Mouse (Mus musculus): ENCODE measurements around the gene 2300003K06Rik.
"Not testable (repeated sequence)": the region's sequence is repeated elsewhere in the genome, so short reads cannot be mapped to it uniquely, and the experiment has no call there.

2300003K06Rik gene

GRCm38 (mm10) chr11:99837966-99838365 lies at the start of gene 2300003K06Rik:
Gene 2300003K06Rik, minus strand, starts transcription at chr11:99838066.
- DNase-seq (ENCODE audit: low read depth): no peak

- not testable (repeated sequence) for DNase-seq (ENCODE audit: low read depth)
These were observed 41.0 kb upstream of the 2300003K06Rik start, which contains the start of gene Gm11567 for GRCm38 (mm10) chr11:99878887-99879286. Gene Gm11567, plus strand, starts transcription at chr11:99879187.

- DNase-seq (ENCODE audit: low read depth): not testable (repeated sequence)
These were observed 35.2 kb upstream of the 2300003K06Rik start, which contains the start of gene Krtap9-1 for GRCm38 (mm10) chr11:99873089-99873488. Gene Krtap9-1, plus strand, starts transcription at chr11:99873389.

- DNase-seq (ENCODE audit: low read depth): not testable (repeated sequence)
These were observed 26.3 kb upstream of the 2300003K06Rik start, which contains the start of gene Gm11559 for GRCm38 (mm10) chr11:99864176-99864575. Gene Gm11559, plus strand, starts transcription at chr11:99864476.

GRCm38 (mm10) chr11:99858761-99859160 lies 20.9 kb upstream of the 2300003K06Rik start:
- DNase-seq (ENCODE audit: low read depth): no peak

GRCm38 (mm10) chr11:99857617-99858016 lies 19.8 kb upstream of the 2300003K06Rik start, which contains the start of gene Gm11568:
Gene Gm11568, plus strand, starts transcription at chr11:99857917.
- DNase-seq (ENCODE audit: low read depth): no peak

- no peak for DNase-seq (ENCODE audit: low read depth)
These were observed 16.3 kb upstream of the 2300003K06Rik start for GRCm38 (mm10) chr11:99854121-99854520.

- DNase-seq (ENCODE audit: low read depth): no peak
These were observed 13.6 kb upstream of the 2300003K06Rik start, which contains the start of gene Krtap4-16 for GRCm38 (mm10) chr11:99851508-99851907. Gene Krtap4-16, minus strand, starts transcription at chr11:99851608.

- DNase-seq (ENCODE audit: low read depth): no peak
These were observed 8.9 kb upstream of the 2300003K06Rik start for GRCm38 (mm10) chr11:99846746-99847145.

GRCm38 (mm10) chr11:99842185-99842584 lies 4.3 kb upstream of the 2300003K06Rik start:
- no peak for DNase-seq (ENCODE audit: low read depth)

GRCm38 (mm10) chr11:99815566-99815965 lies 22.3 kb downstream of the 2300003K06Rik start, which contains the start of gene Gm11564:
Gene Gm11564, minus strand, starts transcription at chr11:99815666.
- not testable (repeated sequence) for DNase-seq (ENCODE audit: low read depth)

- DNase-seq (ENCODE audit: low read depth): not testable (repeated sequence)
These were observed 28.1 kb downstream of the 2300003K06Rik start, which contains the start of gene Krtap4-13 for GRCm38 (mm10) chr11:99809792-99810191. Gene Krtap4-13, minus strand, starts transcription at chr11:99809892.

- DNase-seq (ENCODE audit: low read depth): not testable (repeated sequence)
These were observed 33.5 kb downstream of the 2300003K06Rik start, which contains the start of gene Gm11554 for GRCm38 (mm10) chr11:99804346-99804745. Gene Gm11554, minus strand, starts transcription at chr11:99804446.

GRCm38 (mm10) chr11:99798832-99799231 lies 39.0 kb downstream of the 2300003K06Rik start, which contains the start of gene Gm11569:
Gene Gm11569, minus strand, starts transcription at chr11:99798932.
- not testable (repeated sequence) for DNase-seq (ENCODE audit: low read depth)

- DNase-seq (ENCODE audit: low read depth): no peak
These were observed 44.5 kb downstream of the 2300003K06Rik start, which contains the start of gene Gm11596 for GRCm38 (mm10) chr11:99793367-99793766. Gene Gm11596, minus strand, starts transcription at chr11:99793467.
